In genomic region chr14:78333341-78333740, GRCm38 (mm10) we compare ENCODE assay signal across 23 mouse cellular contexts. TPM values are rescaled to one million over a fixed set of nuclear protein-coding genes. Genes with fewer than 3 reads are reported as not detected.
"Had no signal": no experiment of that assay in that cellular context is flagged by ENCODE, and none has a peak within 500 bp of the region (broad histone marks: within the 10 kb centered on the region; RNA-seq: fewer than 3 reads in every experiment).

No protein-coding gene starts in this region.

- H3K9ac ChIP-seq: lung, embryonic 15.5 days; midbrain, embryonic 12.5 days; neural tube, embryonic 13.5 days; neural tube, embryonic 15.5 days had no signal

- H3K4me2 ChIP-seq: lung, embryonic 15.5 days; midbrain, embryonic 12.5 days; neural tube, embryonic 13.5 days; neural tube, embryonic 15.5 days had no signal

- H3K4me1 ChIP-seq: midbrain, embryonic 10.5 days; midbrain, embryonic 12.5 days; neural tube, embryonic 15.5 days had no signal

- ATAC-seq: lung, postnatal 0 days; midbrain, embryonic 16.5 days had no signal

- H3K27me3 ChIP-seq: lung, embryonic 15.5 days; midbrain, embryonic 12.5 days; neural tube, embryonic 13.5 days; neural tube, embryonic 15.5 days had no signal

- DNase-seq: lung, adult 2 months; lung, postnatal 14 days; lung, postnatal 36 days; midbrain, embryonic 14.5 days; retina, postnatal 1 day; right cerebral cortex, adult 18-20 months; right cerebral cortex, postnatal 25 days; right cerebral cortex, postnatal 4 days; spleen, adult 18-20 months; thymus, adult 18-20 months; thymus, postnatal 14 days; thymus, postnatal 36 days had no signal

- H3K4me3 ChIP-seq: lung, embryonic 15.5 days; megakaryocyte, embryonic 14.5 days; midbrain, embryonic 10.5 days; midbrain, embryonic 12.5 days; myocyte; neural tube, embryonic 13.5 days; neural tube, embryonic 15.5 days had no signal

- H3K9me3 ChIP-seq: lung, embryonic 15.5 days; megakaryocyte, embryonic 14.5 days; midbrain, embryonic 10.5 days; midbrain, embryonic 12.5 days; neural tube, embryonic 13.5 days; neural tube, embryonic 15.5 days had no signal

- H3K27ac ChIP-seq: lung, embryonic 15.5 days; macrophage; midbrain, embryonic 10.5 days; midbrain, embryonic 12.5 days; neural tube, embryonic 13.5 days; neural tube, embryonic 15.5 days had no signal

- H3K36me3 ChIP-seq: lung, embryonic 15.5 days; midbrain, embryonic 10.5 days; midbrain, embryonic 12.5 days; neural tube, embryonic 13.5 days; neural tube, embryonic 15.5 days had no signal

RNA-seq across cellular contexts. Expression of gene Tnfsf11, which starts 25.5 kb away (rescaled TPM):
- total RNA-seq: megakaryocyte progenitor cell, adult 5-6 weeks had no signal
- polyA plus RNA-seq: macrophage; midbrain, embryonic 10.5 days; midbrain, embryonic 14.5 days; midbrain, embryonic 16.5 days; neural tube, embryonic 13.5 days had no signal
